Mouse (Mus musculus): ENCODE data around the gene Zfand4.

DNA sequence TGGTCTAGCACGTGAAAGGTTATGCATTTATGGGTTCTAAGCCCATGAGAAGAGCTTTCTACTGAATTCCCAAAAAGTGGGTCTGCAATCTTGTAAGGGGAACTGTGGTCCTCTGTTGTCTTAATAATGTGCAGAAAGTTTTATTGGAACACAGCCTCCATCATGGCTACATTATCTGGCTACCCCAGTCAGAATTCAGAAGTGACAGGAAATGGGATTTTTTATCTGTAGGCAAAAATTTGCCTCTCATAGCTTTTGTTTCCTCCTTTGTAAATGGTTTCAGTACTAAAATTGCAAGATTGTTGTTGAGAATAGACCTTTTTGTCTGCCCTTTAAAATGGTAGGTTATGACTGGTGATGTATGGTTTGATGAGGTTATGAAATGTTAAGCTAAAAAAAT is 1.2 kb upstream of the Zfand4 start:
- TF ChIP-seq CTCF (IDR thresholded peaks at IDR 0.05; ENCODE audit: extremely low read depth, insufficient read depth, insufficient read length, insufficient replicate concordance): no peak
- TF ChIP-seq POLR2A (IDR thresholded peaks at IDR 0.05; ENCODE audit: low read depth, low read length): no peak
